Mouse (Mus musculus) E14TG2a.4 (cell line): ENCODE measurements at regions not wholly inside any gene's neighbourhood (a gene's known extent, or its start where the extent isn't known, plus 50 kb on each side); places are given as distances from the start of the nearest gene placed in this dataset.
"Not testable (repeated sequence)": the region's sequence is repeated elsewhere in the genome, so short reads cannot be mapped to it uniquely, and the experiment has no call there.

Experiments used
- CTCF ChIP-seq: conservative IDR thresholded peaks from 2 replicates; pipeline ENCODE4 v1.5.1; 2014; ENCODE audit warnings: low read length
- NANOG ChIP-seq: IDR thresholded peaks from 2 replicates; pipeline ENCODE4 v1.6.1; 2014; ENCODE audit warnings: borderline replicate concordance, low read length, mixed read lengths

DNA sequence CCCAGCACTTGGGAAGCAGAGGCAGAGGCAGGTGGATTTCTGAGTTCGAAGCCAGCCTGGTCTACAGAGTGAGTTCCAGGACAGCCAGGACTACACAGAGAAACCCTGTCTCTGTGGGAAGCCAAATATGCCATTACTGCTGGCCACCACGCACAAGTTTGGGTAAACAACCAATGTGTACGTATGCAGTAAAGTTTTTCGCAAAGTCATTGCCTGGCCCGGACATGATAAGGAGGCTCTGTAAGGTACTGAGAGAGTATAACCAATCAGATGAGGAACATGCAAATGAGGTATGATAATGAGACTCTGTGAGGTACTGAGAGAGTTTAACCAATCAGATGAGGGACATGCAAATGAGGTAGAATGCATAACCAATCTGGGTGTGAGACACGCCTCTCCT is 99.5 kb upstream of the Rps6ka3 start:
- not testable (repeated sequence) for TF ChIP-seq CTCF, NANOG
